Mouse (Mus musculus) lung, postnatal 36 days (tissue): ENCODE measurements around the gene Cd53.

ENCODE experiments used
- DNase-seq: peaks from one replicate; pipeline ENCODE4 v3.0.0; 2022; ENCODE audit warnings: mixed read lengths

The Cd53 gene

DNA sequence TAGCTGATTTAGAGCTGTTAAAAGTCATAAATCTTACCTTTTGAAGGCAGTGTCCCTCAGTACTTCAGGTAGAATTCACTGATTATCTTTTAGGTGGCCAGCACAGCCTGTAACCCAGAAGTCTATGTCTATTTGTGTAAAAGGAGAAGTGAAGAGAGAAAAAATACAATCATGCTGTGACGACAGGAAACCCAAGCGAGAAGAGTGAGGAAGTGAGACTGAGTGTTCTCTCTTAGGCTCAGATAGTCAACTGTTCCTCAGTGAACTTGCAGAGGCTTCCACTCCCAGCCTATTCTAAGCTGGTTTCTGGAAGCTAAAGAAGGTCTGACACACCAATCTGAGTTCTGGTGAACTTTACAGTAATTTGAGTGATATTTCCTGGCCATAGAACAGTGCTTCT lies at the start of gene Cd53:
TSS of gene Cd53 (minus strand) at position 220 of the 400 bp plus-strand sequence.
- peak; percentile 57 for DNase-seq

GRCm38 (mm10) chr3:106832107-106832506 lies 42.2 kb upstream of the Cd53 start:
- peak; percentile 16 for DNase-seq

GRCm38 (mm10) chr3:106826187-106826586 lies 36.2 kb upstream of the Cd53 start, which contains the start of gene Olfr266:
Gene Olfr266, minus strand, starts transcription at chr3:106826287.
- DNase-seq: no peak

- DNase-seq: no peak
These were observed 27.7 kb upstream of the Cd53 start for GRCm38 (mm10) chr3:106817676-106818075.

DNA sequence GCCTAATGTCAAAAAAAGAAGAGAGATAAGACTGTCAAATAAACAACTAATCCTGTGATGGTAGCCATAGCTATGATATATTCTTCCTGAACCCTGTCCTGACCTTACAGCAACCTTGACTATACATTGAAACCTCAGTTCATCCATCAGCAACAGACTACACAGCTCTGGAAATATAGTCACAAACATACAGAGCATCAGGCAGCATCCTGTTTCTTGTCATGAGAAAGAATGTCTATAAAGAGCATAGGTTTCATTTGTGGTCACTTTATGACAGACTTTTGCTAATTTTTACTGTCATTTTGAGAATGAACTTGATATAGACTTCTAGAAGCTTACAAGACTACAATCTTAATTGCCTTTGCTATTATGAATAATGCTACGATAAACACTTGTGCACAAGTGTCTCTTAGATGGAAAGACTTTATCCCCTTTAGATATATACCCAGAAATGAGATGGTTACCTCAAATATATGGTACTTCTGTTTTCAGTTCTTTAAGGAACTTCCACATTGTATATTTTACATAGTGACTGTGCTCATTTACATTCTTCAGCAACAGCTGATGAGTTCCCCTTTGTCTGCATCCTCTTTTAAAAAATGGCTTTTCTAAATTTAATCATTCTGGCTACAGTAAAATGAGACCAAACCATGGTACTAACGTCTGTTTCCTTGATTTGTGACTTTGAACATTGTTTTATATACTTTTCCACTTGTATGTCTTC lies 19.2 kb upstream of the Cd53 start:
- no peak for DNase-seq

DNA sequence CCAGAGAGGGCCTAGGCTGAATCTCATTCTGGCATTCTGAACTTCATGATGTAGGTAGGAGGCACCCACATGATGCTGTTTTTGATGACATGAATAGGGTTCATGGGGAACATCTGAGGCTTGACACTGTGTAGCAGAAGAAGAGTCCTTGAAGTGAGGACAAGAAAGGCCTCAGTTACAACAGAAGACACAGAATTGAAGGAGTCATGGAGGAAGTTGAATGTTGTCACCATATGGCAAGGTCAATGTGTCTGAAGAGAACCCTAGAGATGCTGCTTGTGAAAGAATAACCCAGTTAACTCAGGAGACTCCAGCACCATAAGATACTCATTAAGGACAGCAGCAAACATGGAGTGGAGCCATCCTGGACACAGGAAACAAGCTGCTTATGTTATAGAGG lies 8.1 kb upstream of the Cd53 start:
- DNase-seq: no peak

DNA sequence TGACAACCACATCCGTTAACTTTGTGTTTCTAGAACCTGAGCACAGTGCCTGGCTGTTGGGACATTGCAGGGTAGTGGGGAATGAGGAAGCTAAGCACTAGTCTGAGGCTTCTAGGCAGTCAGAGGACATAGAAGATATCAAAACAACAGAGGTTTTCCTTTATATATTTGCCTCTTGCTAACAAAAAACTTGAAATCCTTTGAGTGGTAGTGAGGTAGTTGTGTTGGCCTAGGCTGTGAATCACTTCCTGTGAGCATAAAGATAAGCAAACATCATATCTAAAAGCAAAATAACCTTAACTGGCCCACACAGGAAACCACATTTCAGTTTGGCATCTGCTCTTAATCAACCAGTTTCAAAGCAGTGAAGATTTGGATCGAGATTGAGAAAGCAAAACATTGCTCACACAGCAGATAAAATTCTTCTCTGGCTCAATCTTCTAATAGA lies 1.5 kb downstream of the Cd53 start:
- peak; percentile 30 for DNase-seq

- DNase-seq: peak; percentile 37
These were observed 2.0 kb downstream of the Cd53 start for GRCm38 (mm10) chr3:106787972-106788371.

DNA sequence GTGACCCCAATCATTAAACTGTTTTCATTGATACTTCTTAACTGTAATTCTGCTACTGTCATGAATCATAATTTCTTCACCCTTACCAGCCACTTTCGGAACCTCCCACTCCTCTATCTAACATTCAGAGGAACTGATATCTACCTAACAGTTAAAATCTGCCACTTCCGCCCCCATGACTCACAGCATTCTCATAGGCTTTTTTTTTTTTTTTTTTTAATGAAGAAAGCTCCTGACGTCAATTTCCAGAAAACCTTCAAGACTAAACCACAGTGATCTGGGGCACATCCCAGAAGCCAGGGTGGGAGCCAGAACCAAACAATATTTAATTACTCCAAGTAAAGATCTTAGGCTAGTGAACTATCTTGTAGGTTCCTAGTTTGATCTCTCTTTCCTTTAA lies 4.8 kb downstream of the Cd53 start:
- peak; percentile 64 for DNase-seq

DNA sequence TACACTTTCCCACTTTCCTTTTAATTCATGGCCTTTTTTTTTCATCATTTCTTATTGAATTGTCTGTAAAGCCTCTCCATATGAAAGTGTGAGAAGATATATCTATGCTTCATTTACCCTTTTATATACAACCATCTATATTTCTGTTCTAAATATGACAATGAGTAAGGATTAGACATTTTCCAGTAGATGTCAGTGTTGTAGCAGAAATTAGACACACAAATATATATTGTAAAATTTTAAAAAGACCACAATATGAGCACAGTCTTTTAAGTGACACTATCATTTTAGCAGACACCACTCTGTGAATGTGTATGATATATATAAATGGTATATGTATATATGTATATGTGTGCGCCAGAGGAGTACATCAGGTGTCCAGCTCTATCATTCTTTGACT lies 18.1 kb downstream of the Cd53 start:
- DNase-seq: no peak

DNA sequence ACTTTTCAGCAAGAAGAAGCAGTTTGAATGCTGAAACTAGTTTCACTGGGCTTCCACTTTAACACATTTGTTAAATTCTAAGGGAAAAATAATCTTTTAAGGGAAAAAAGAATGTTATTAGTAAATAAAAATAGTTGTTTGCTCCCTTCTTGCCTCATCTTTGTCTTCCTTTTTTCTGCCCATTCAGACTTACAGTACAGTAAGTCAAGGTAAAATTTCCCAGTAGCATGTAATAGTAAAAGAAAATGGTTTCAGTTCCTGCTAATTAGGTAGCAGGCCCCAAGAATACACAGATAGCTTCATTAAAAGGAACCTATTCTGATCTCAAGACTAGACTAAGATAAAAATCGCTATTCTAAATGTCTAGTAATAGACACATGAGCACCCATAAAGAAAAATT lies 34.1 kb downstream of the Cd53 start:
- DNase-seq: no peak

DNA sequence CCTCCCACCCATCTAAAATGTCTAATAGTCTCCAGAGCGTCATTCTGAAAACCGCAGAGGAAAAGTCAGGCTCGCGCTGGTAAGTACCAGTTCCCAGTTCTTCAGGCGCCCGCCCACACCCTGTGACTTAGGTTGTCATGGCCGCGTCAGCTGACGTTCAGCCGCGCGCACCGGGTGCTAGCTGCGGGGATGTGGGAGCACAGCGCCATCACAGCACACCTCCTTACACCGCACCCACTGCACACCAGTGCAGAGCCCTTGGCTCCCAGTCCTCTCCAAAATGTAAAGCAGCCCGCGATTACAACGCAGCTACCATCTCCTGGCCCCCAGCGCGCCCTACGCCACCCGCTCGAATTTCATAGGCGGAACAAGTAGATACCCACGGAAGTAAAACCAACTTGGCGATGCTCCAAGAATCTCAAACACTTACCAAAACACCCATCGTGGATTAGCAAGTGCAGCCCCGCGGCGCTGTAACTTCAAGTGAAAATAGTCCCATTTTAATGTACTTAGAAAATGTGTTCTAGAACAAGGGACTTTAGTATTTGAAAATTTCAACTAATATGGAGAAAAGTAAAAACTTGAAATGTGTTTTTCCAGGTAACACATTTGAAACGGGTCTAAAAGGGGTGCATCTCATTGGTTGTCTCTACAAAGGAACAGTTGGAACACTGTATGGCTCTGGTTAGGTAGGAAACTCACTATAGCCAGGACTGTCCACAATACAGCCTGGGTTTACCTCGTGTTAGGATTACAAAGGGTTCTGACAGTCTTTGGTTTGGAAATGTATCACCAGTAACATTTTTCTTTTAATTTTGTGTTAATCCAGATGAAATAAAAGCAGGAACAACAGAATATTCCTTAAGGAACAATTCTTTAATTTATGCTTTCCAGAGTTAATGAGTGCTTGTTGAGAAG lies 67.7 kb downstream of the Cd53 start:
- peak; percentile 91 for DNase-seq

GRCm38 (mm10) chr3:106721397-106722027 lies 68.4 kb downstream of the Cd53 start:
- peak; percentile 99 for DNase-seq
